Mouse (Mus musculus) megakaryocyte progenitor cell, adult 5-6 weeks (primary cell): ENCODE data around the gene Inpp5b. TPM values are rescaled to one million over a fixed set of nuclear protein-coding genes. Genes with fewer than 3 reads are reported as not detected.

ENCODE experiments used
- ATAC-seq: replicated peaks from 2 replicates; pipeline ENCODE4 v1.8.0; 2016; ENCODE audit warnings: mild to moderate bottlenecking, moderate TSS enrichment, inconsistent platforms; ENCODE audit not compliant: poor library complexity
- total RNA-seq, 2 experiments: library from RNA; stranded (forward) in 1 of 2; stranded (reverse) in 1 of 2; fragments of 157-497, 149-512 nt in 1 of 2; fragments of 200-1000 nt in 1 of 2; gene quantifications; 2 replicates each; pipeline versions ENCODE4 v1.2.3 to v1.2.4; 2015 to 2017

The Inpp5b gene
- total RNA-seq, 2 experiments from 2014 or later, result 31.4 to 32.9 TPM

DNA sequence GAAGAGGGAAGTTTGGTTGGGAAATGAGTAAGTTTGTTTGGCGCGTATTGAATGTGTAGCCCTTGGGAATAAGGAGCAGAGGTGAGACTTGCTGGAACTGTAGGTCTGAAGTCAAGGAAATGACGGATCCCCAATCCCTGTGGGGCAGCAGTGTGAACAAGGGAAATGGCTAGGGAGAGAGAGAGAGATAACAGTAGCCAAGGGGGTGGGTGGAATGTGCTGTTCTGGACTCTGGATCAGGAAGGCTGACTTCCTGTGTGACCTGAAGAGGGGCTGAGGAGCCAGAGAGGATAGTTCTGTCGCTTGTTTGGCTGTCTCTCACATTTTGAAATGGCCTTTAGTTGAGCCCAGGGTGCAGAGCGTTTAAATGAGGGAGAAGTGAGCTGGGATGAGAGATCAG lies 66.9 kb downstream of the Inpp5b start:
- ATAC-seq, result 0 out of 2 replicates have a peak, but pooled peaks have one; percentile 23

DNA sequence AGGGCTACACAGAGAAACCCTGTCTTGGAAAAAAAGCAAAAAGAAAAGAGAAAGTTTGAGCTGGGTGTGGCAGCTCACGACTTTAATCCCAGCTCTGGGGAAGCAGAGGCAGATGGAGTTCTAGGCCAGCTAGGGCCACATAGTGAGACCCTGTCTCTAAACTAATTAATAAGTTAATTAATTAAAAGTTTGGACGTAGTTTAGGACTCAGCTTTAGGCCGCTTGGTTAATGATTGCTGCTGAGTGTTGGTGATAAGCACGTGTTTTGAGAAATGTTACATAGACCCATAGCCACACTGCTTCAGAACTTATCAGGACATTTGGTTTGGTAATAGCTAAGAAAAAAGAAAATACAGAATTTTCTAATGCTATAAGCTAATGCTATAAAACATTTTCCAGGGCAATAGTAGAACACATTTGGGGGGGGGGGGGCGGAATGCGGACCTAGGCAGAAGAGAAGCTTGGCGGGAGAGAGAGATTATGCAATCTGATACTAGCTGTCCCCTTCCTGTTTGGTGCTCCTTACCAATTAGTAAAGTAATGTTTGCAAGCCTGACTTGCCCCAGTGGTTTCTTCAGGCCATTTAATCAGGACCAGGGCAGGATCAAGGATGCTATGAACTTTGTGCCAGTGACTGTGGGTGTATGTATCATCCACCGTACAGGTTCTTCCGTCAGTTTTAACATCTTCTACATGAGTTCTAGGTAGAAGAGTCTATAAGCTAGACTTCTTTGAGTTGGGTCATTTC lies 67.7 kb downstream of the Inpp5b start:
- peak; percentile 56; the same call in 1 of the 2 replicates for ATAC-seq

DNA sequence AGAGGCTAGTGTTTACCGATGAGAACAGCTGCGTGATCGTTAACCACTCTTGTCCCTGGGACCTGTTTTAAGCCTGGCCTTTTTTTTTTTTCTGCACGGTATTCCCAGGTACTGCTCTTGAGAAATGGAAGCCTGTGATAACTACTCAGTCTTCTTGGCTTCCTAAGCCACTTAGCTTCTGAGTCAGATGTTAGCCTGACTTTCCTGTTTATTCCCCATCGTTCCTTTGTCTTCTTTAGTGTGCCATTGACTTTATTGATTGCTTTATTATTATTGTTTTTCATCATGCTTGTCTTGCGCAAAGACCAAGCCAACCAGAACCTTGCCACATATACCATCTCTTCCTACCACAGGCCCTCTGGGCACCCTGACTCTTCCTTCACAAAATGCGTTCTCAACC lies 68.4 kb downstream of the Inpp5b start:
- ATAC-seq, result no peak

DNA sequence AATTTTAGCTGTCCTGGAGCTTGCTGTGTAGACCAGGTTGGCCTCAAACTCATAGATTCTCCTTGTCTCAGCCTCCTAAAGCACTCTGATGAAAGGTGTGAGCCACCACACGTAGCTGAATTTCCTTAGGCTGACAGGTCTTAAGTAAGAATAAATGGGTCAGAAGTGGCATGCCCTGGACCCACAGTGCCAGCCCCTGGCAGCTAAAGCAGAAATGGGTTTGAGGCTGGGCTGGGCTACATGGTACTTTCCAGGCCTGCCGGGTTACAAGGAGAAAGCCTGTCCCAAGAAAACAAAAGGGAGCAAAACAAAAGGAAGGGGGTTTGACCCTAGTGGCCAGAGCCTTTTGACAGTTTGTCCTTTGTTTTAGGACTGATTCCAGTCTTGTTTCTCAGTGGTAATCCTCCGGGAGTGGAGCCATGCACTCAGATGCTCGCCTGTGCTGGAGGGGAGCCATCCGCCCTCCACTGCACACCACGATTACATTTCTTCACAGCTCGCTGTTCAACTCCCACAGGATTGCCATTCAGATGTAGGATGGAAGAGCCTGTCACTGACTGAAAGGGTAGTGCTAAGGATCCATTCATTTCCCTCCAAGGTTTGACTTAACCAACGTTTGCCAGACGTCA lies 69.8 kb downstream of the Inpp5b start:
- ATAC-seq, result no peak

DNA sequence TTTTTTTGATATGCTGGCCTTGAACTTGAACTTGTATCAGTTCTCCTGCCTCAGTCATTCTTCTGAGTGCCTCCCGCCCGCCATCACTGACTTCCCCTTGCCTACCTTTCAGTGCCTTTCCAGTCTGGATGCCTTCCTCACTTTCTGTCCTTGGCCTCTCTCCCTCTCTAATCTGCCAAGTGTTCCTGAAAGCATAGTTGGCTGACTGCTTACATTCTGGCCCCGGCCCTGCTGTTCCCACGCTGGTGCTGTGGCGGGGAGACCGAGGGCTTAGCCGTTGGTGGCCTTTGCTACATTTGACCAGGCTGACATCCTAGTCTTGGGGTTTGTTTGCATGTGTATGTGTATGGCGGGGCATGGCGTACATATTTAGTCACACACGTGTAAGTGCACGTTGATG lies 74.3 kb downstream of the Inpp5b start:
- no peak for ATAC-seq

DNA sequence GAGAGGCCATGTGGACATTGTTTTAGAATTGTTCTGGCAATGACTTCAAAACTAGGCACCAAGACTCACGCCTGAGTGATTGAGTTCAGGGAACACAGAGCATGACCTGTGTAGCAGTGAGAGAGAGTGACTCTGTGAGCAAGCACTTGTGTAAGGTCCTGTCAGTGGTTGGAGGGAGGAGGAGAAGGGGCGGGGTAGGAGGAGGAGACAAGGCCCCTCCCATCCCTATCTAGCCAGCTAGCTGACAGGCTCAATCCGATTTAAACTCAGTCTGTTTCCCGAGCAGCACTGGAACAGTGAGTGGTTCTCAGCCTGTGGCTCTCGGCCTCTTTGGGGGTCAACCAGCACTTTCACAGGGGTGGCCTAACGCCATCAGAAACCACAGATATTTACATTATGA lies 76.2 kb downstream of the Inpp5b start:
- peak; percentile 99 for ATAC-seq

DNA sequence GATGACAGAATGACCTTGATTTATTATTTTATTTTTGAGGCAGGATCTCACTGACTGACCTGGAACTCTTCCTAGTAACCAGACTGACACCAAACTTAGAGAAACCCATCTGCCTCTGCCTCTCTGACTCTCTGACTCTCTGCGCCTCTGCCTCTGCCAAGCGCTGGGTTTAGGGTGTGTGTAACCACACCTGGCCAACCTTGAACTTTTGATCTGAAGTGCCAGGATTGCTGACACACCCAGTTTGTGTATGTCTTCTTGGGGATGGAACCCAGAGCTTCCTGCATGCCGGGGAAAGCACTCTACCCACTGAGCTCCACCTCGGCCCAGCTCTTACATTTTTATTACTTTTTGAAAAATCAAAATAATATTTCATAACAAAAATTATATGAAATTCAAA lies 77.2 kb downstream of the Inpp5b start:
- no peak for ATAC-seq

DNA sequence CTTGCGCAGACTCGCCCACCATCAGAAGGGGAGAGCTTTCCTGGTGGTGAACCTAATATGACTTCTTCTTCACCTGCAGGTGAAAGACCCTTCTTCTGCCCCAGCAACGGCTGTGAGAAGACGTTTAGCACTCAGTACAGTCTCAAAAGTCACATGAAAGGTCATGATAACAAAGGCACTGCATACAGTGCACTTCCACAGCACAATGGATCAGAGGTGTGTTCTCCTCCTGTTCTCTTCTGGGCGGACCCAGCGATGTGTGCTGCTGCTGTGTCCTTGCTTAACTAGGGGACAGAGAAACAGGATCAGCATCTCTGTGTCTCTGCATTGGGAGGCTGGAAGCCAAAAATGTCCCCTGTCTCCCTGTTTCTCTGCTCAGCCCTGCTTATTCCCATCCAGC lies 83.3 kb downstream of the Inpp5b start:
- ATAC-seq, result no peak

DNA sequence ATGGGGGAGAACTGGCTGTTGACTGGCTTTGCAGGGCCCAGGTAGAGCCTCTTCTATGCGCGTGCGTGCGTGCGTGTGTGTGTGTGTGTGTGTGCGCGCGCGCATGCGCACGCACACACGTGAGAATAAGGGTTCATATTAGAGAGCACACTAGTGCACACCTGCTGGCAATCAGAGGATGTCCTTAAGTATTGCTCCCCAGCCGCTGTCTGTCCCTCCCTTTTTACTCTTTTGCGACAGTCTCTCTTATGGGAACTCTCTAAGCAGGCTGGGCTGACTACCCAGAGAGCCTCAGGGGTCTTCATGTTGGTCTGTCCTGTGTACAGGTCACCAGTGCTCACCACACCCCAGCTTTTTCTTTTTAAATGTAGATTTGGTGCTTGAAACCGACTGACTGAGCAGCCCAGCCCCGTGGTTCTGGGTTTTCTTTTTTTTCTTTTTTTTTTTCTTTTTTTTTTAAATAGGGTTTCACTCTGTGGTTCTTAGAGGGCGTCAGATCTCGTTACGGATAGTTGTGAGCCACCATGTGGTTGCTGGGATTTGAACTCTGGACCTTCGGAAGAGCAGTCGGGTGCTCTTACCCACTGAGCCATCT lies 83.8 kb downstream of the Inpp5b start:
- no peak for ATAC-seq

DNA sequence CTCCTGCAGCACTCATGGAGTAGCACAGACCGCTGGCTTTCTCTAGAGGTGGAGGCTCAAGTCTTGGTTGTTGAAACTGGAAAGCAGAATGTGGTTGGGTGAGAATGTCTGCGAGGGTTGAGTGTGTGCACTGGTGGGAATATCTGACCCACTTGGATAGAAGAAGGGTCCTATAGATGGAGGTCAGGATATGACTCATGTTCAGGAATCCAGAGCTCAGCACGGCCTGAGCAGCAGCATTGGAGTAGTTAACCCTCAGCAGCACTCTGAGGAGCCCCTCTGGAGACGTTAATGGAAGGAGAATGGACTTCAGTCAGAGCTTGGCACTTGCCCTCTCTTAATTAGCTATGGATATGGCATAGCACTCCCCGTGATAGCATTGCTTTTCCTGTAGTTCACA lies 88.0 kb downstream of the Inpp5b start:
- ATAC-seq, result no peak

DNA sequence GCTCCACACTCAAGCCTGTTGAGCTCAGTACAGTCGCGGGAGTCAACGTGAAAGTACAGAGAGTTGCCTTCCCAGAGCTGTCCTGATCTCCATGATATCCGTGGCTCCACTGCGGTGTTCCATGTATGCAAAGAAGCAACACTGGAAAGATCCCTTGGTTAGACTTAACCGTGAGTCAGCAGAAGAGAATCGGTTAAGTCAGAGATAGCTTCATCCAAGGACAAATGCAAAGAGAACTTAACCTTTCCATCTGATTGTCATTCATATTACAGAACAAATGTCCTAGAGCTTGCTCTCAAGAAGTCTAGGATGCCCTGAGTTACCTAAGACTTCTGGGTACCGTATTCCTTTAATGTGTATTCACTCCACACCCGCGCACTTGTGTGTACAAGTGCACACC lies 91.1 kb downstream of the Inpp5b start:
- ATAC-seq, result no peak

DNA sequence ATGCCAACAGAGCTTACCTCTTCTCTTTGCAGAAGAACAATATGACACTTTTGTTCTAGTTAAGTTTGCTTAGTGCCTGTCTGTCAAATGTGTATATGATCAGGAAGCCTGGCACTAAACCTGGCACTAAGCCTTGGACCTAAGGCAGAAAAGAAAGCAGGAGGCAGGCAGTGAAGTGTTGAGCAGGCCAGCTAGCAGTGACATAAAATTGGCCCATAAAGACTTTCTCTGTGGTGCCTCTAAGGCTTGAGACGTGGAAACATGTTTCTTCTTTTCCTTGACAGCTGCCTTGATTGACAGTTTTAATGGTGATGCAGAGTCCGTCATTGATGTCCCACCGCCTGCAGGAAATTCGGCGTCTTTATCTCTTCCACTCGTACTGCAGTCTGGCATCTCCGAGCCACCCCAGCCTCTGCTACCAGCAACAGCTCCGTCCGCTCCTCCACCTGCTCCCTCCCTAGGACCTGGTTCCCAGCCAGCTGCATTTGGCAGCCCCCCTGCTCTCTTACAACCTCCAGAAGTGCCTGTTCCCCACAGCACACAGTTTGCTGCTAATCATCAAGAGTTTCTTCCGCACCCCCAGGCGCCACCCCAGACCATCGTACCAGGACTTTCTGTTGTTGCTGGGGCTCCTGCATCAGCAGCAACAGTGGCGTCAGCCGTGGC lies 96.5 kb downstream of the Inpp5b start:
- no peak for ATAC-seq

DNA sequence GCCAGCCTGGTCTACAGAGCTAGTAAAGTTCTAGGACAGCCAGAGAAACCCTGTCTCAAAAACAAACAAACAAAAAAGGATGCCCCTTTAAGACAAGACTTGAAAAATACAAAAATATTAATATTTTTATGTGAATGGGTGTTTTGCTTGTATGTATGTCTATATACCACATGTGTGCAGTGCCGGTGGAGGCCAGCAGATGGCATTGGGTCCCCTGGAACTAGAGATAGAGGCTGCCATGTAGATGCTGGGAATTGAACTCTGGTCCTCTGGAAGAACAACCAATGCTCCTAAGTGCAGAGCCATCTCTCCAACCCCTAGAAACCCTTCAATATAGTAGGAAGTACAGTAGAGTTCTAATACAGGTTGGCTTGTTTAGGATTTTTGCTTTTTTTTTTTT lies 99.3 kb downstream of the Inpp5b start:
- peak; percentile 66 for ATAC-seq

DNA sequence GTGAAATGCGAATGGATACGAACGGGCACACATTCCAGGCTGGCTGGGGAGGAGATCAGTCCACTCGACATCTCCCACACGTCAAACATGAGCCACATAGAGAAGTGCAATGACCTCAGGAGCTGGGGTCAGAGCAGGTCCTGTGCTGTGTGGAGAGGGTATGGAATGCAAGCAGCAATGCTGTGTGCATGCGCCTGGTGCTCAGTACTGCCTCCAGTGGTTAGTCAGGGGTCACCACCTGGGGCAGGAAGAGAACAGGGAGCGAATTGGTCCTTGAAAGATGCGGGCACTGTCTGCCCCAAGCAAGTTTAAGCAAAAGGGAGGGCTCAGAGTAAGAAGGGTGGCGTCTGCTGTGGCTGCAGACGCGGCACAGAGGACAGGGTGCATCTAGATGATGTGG lies 101.8 kb downstream of the Inpp5b start:
- peak; percentile 75 for ATAC-seq

DNA sequence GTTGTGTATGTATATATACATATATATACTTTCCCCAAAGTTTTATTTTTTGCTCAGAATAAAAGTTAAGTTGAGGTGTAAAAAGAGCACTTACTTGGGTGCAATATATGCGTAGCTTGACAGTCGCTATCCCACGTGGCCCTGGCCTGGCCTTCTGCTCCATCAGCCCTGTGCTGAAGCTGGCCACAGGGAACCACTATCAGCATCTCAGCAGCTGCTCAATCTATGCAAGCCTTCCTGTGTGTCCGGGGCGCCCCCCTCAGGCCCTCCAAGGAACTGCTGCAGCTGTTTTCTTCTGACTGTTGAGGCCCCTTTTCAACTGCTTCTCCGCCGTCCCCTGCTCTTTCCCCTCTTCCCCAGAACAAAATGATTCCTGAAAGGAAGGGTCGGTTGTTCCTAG lies 105.9 kb downstream of the Inpp5b start:
- peak; percentile 69 for ATAC-seq

DNA sequence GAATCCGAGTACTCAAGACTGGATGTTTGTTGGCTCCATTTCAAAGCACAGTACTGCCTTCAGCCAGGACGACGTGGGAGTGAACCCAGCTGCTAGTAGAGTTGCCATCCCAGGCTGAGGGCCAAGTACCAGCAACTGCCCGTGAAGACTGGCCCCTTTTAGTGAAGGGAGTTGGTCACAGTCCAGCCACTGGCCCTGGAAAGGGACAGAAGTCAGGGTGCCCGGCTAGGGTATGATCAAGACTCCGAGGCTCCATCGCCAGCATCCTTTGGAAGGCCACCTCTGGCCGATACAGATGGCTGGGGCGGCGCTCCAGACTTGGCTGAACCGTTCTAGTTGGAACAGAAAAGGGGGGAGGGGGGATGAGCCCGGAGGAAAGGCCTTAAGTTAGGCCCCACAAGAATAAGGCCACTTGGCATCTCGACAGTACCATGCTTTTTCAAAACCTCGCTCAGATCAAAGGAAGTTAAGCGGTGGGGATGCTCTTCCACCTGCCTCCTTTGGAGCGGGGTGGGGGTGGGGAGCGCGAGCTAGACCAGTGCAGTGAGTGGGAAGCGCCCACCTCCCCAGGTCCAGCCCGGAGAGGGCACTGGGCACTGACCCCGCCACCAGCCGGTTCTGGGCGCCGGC lies 108.1 kb downstream of the Inpp5b start:
- no peak for ATAC-seq

DNA sequence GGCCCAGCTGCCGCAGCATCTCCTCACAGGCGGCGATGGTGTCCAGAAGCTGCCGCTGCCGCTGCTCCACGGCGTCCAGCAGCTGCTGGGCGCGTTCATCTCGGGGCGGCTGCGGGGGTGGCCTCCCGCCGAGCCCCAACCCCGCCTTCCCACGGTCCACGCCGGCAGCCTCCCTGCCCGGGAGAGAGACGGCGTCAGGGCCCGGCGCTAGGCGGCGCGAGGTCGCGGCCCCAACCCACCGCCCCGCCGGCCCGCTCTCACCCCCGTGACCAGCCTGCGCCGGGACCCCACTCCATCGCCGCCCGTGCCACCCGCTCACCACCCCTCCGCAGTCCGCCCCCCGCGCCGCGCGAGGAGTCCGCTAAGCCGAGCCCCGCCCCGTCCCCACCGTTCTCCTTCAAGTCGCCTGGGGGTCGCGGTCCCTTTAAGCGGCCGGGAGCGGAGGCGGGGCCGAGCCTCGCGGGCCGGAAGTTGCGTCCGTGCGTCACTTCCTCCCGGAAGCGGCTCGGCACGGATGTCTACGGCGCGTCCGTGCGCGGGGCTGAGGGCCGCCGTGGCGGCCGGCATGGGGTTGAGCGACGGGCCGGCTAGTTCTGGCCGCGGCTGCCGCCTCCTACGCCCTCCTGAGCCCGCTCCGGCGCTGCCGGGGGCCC lies 108.7 kb downstream of the Inpp5b start, which contains the start of gene Yrdc:
TSS of gene Yrdc (plus strand) at position 419 of the 653 bp plus-strand sequence.
- peak; percentile 82 for ATAC-seq
